Mouse (Mus musculus) left cerebral cortex, adult 8-10 months (tissue): Measurements from ENCODE around the gene Tmco1. TPM values are rescaled to one million over a fixed set of nuclear protein-coding genes. Genes with fewer than 3 reads are reported as not detected.

Source experiments
- DNase-seq, 2 experiments: peaks; one replicate each; pipeline ENCODE4 v3.0.0; 2022; ENCODE audit warnings: low spot score in 2 of 2
- total RNA-seq, 4 experiments: library from RNA; stranded (reverse); gene quantifications; 2 replicates each; pipeline ENCODE4 v1.2.4; 2022

Gene Tmco1
- 10 to 100 TPM; 50.9 to 56.1 (median 53.0) TPM for total RNA-seq

DNA sequence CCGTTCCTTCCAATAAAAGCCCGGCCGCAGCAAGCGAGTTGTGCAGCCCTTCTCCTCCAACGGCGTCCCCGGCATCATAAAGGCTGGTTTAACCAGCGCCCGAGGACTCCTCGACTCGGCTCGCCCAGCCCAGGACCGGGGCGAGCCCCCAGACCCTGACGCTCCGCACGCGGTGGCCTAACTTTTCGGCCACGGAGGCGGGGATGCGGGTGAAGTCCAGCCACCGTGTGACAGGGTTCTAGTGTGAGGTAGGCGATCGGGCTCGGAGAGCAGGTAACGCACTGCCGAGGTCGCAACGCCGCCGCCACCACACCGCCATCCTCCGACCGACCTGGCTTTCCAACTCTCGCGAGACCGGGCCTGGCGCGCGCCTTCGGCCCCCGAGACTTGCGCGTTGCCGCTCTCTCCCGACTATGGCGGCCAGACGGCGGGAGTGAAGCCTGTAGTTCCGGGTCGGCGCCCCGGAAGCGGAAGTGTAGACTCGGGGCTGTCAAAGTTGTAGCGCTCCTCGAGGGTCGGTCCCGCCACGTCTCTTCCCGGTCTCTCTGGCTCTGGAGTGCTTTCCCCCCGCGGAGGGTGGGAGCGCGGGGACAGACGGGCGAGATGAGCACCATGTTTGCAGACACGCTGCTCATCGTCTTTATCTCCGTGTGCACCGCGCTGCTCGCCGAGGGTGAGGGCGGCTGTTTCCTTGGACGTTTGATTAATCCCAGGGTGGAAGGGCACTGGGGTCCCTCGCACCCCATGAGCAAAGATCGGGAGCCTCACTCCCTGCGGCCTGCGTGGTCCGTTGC is at the start of gene Tmco1:
Gene Tmco1 (plus strand): TSS at position 118 of the 794 bp plus-strand sequence.
- DNase-seq = peak; percentile 96

GRCm38 (mm10) chr1:167259702-167260101 is 48.5 kb upstream of the Tmco1 start:
- peak; percentile 40 to 91 for DNase-seq

DNA sequence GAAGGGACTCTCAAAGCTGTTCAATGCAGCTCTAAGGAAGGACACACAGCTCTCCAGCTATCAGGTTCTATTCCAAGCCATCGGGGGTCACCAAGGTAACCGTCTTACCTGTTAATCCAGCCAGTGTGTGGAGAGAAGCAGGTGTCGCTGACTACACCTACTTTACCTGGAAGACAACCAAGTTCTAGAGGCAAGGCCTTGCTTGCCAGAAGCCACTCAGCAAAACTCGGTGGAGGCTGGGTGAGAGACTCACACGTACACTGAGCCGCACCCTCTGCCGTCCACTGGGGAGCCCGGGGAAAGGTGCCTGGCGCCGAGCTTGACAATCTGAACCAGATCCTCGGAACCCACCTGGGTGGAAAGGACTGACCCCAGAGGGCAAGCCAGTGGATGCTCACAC is 46.4 kb upstream of the Tmco1 start:
- no peak for DNase-seq

GRCm38 (mm10) chr1:167262489-167263041 is 45.6 kb upstream of the Tmco1 start:
- no peak for DNase-seq

DNA sequence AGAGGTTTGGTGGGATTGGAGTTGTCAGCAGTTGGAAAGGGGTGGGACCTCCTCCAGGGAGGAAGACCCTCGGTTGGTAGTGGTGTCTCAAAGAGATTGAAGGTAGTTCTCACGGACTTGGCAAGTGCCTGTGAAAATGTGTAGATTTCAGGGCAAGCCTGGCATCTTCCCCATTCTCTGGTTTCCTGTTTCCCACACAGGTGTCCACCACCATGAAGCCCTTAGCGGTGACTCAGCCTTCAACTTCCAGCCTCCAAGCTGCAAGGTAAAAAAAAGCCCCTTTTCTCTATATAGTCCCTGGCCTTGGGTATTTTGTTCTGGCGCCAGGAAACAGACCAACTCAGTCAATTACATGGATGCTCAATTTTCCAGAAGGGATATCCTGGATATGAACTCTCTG is 42.8 kb upstream of the Tmco1 start:
- DNase-seq = no peak

DNA sequence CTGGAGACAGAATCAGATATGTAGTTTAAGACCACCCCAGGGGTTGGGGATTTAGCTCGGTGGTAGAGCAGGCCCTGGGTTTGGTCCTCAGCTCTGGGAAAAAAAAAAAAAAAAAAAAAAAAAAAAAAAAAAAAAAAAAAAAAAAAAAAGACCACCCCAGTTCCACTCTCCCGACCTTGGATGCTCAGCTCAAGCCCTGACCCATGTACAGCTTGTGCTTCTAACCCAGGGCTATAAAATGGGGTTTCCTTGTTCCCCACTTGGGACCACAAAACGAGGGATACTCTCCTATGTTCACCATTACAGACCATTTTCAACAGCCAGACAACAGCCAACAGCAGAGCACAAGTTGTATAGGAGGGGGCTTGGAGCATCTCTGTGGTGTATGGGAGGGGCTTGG is 41.5 kb upstream of the Tmco1 start:
- DNase-seq = no peak

DNA sequence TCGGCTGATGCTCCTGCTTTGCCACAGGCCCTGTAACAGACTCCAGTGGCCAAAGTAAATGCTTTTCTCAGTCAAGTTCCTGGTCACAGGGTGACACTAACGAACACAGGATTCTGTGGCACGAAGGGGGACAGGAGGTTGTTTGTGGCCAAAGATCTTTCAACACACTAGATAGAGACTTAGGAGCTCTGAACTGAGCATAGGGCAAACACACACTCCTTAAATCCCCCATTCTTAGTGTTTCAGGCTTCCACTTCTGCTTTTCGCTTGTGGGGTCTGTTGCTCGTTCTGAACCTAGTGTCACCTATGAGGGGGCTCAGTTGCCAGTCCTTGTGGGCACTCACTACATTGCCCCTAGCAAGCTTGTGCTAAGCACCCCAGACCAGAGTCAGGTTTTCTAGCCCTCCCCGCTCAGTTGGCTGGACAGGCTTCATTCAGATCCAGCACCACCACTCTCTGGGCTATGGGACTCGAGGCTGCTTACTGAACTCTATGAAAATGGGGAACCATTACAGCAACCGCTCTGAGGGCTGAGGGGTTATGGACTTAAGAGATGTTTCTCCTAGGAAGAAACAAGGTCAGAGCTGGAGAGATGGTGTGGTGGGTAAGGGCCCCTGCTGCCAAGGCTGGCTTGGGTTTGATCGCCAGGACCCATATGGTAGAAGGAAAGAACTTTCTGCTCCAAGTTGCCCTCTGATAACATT is 39.7 kb upstream of the Tmco1 start:
- no peak for DNase-seq

- DNase-seq = no peak
Observed at GRCm38 (mm10) chr1:167269350-167269811, 38.8 kb upstream of the Tmco1 start.

- peak; percentile 49 to 59 for DNase-seq
Observed at GRCm38 (mm10) chr1:167269856-167270270, 38.3 kb upstream of the Tmco1 start.

- no peak for DNase-seq
Observed at GRCm38 (mm10) chr1:167270342-167271111, 37.7 kb upstream of the Tmco1 start.

DNA sequence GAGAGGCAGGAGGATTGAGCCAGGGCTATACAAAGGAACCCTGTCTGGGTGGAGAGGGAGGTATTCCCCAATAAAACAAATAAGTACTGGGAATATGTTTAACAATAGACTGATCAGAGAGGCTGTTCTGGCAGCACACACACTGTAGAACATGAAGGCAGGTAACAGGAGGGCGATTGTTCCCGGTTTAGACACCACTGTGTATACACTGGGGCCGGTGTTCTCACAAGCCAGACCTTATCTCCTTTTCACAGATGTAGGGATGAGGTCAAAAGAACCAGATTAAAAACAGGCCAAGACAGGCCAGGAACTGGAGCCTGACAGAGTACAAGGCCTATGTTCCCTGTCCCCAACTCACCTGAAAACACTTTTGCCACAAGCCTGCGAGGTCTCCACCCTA is 36.9 kb upstream of the Tmco1 start:
- no peak for DNase-seq

DNA sequence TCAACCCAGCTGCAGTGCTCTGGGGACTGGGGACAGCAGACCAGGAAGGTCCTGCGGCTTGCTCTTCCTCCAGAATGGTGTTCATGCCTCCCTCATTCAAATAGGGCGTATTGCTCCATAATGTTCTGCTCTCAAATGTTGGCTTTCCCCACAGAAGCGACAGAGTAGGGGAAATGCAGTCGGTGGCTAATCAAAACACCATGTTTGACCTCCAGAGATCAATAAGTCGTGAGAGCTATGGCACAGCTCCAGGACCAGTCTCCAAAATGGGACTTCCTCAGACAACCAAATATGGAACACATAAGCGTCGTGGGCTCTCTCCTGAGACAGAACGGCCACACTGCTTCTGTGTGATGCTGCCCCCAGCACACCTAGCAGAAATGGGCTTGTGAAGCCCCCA is 36.3 kb upstream of the Tmco1 start:
- no peak for DNase-seq

GRCm38 (mm10) chr1:167273380-167274163 is 34.6 kb upstream of the Tmco1 start:
- no peak for DNase-seq

- DNase-seq = no peak
Observed at GRCm38 (mm10) chr1:167274646-167275390, 33.4 kb upstream of the Tmco1 start.

- DNase-seq = no peak
Observed at GRCm38 (mm10) chr1:167278395-167278794, 29.8 kb upstream of the Tmco1 start.

- DNase-seq = no peak
Observed at GRCm38 (mm10) chr1:167279160-167279715, 28.9 kb upstream of the Tmco1 start.

DNA sequence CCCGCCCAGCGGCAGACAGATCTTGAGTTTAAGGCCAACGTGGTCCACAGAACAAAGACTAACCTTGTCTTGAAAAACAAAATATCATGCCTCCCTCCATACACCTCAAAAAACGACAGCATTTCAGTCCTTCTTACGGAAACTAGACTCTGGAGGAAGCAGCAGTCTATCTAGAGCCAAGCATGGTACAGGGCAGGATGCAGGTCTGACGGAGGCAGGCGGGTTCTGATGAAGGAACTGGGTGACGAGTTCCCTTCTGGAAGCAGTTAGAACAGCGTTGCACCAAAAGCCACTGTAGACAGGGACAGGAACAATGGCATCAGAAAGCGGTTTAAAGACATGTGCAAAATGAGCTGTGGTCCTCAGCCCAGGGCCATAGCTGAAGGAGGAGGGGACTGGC is 28.1 kb upstream of the Tmco1 start:
- DNase-seq = no peak

- DNase-seq = no peak
Observed at GRCm38 (mm10) chr1:167282112-167282511, 26.1 kb upstream of the Tmco1 start.

GRCm38 (mm10) chr1:167282768-167283167 is 25.4 kb upstream of the Tmco1 start:
- no peak for DNase-seq
